Mouse (Mus musculus) right cerebral cortex, adult 18-20 months (tissue): Measurements from ENCODE around the gene Gm5796.
"Not testable (repeated sequence)": the region's sequence is repeated elsewhere in the genome, so short reads cannot be mapped to it uniquely, and the experiment has no call there.

Source experiments
- DNase-seq: peaks from one replicate; pipeline ENCODE4 v3.0.0; 2022; ENCODE audit warnings: mixed read lengths

Gm5796 gene

DNA sequence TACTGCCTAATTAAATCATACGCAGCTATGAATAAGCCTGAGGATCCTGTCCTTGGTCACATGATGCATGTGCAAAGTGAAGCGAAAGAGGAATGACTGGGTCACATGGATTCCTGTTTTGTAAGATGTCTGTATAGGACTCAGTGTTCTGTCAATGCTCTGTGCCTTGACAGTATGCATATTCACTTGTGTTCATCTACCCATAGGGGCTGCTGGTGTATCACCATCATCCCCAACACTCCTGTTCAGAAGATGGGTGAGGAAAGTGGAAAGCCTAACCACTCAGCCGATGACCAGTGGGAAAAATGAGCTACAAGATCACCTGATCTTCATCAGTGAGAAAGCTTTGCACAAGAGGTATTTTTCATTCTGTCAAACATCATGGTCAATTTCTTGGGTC, at the start of gene Gm5796:
Gene Gm5796, plus strand, starts transcription at position 301 of the 400 bp plus-strand sequence.
- DNase-seq: not testable (repeated sequence)

DNA sequence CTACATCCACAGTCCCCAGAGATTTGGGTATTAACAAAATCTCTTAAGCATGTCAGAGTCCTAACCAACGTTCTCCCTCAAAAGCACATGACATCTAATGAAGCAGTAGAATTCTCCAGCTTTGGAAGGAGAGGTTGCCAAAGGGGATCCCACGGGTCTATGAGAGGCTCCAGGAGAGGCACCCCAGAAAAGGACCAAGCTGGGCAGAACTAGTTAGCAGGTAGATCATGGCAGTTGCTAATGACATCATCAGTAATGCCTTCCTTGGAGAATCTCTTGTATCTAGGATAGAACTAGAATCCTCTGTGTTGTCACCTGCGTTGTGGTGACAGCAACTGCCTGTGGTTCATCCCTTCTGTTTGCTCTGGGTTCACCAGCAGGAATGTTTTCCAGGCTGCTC, 25.6 kb upstream of the Gm5796 start, which contains the start of gene Gm3099:
Gene Gm3099, plus strand, starts transcription at position 301 of the 400 bp plus-strand sequence.
- DNase-seq: not testable (repeated sequence)

DNA sequence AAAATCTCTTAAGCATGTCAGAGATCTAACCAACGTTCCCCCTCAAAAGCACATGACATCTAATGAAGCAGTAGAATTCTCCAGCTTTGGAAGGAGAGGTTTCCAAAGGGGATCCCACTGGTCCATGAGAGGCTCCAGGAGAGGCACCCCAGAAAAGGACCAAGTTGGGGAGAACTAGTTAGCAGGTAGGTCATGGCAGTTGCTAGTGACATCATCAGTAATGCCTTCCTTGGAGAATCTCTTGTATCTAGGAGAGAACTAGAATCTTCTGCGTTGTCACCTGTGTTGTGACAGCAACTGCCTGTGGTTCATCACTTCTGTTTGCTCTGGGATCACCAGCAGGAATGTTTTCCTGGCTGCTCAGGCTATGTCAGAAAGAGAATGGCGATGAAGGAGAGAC, 60.1 kb downstream of the Gm5796 start, which contains the start of gene Gm3115:
Gene Gm3115, plus strand, starts transcription at position 301 of the 400 bp plus-strand sequence.
- DNase-seq: not testable (repeated sequence)
